Mouse (Mus musculus) frontal cortex, adult 2 months (tissue): Measurements from ENCODE around the gene 1700067P10Rik. TPM values are rescaled to one million over a fixed set of nuclear protein-coding genes. Genes with fewer than 3 reads are reported as not detected.

Source experiments
- DNase-seq, 2 experiments: peaks; one replicate each; pipeline ENCODE4 v3.0.0; 2022; ENCODE audit warnings: low spot score in 1 of 2; ENCODE audit errors: extremely low spot score in 1 of 2
- polyA plus RNA-seq: library from polyadenylated mRNA; depleted of rRNA; stranded (reverse); fragments of >200 nt; gene quantifications from 2 replicates; pipeline ENCODE4 v1.2.3, GENCODE M21; 2012; rRNA removed

1700067P10Rik gene
- polyA plus RNA-seq = 0.15 and 0.42 TPM in 2 replicates

GRCm38 (mm10) chr17:48089019-48089418, at the start of gene 1700067P10Rik:
Gene 1700067P10Rik, plus strand, starts transcription at chr17:48089319.
- DNase-seq = no peak

- peak; percentile 14 to 57 for DNase-seq
Observed at GRCm38 (mm10) chr17:48041351-48042287, 47.5 kb upstream of the 1700067P10Rik start.

- no peak for DNase-seq
Observed at GRCm38 (mm10) chr17:48043154-48043880, 45.8 kb upstream of the 1700067P10Rik start.

GRCm38 (mm10) chr17:48045631-48046030, 43.5 kb upstream of the 1700067P10Rik start:
- DNase-seq = peak; percentile 8 to 82

GRCm38 (mm10) chr17:48051638-48052337, 37.3 kb upstream of the 1700067P10Rik start:
- DNase-seq = no peak

GRCm38 (mm10) chr17:48052338-48053067, 36.6 kb upstream of the 1700067P10Rik start:
- no peak for DNase-seq

GRCm38 (mm10) chr17:48053646-48054045, 35.5 kb upstream of the 1700067P10Rik start:
- no peak for DNase-seq

- no peak for DNase-seq
Observed at GRCm38 (mm10) chr17:48055076-48055816, 33.9 kb upstream of the 1700067P10Rik start.

- DNase-seq = no peak
Observed at GRCm38 (mm10) chr17:48057382-48057781, 31.7 kb upstream of the 1700067P10Rik start.

- DNase-seq = no peak
Observed at GRCm38 (mm10) chr17:48064196-48064843, 24.8 kb upstream of the 1700067P10Rik start.

GRCm38 (mm10) chr17:48065081-48065501, 24.0 kb upstream of the 1700067P10Rik start:
- no peak for DNase-seq

GRCm38 (mm10) chr17:48067083-48067614, 22.0 kb upstream of the 1700067P10Rik start:
- DNase-seq = no peak

GRCm38 (mm10) chr17:48067729-48068128, 21.4 kb upstream of the 1700067P10Rik start:
- DNase-seq = no peak

GRCm38 (mm10) chr17:48080626-48081025, 8.5 kb upstream of the 1700067P10Rik start:
- no peak for DNase-seq

GRCm38 (mm10) chr17:48089446-48089845, 327 bp downstream of the 1700067P10Rik start:
- DNase-seq = no peak

GRCm38 (mm10) chr17:48090305-48090704, 1.2 kb downstream of the 1700067P10Rik start:
- DNase-seq = no peak

GRCm38 (mm10) chr17:48093286-48093817, 4.2 kb downstream of the 1700067P10Rik start:
- no peak for DNase-seq
